Mouse (Mus musculus) limb, embryonic 14.5 days (tissue): ENCODE data around the gene Tmem59l. TPM values are rescaled to one million over a fixed set of nuclear protein-coding genes. Genes with fewer than 3 reads are reported as not detected.

ENCODE experiments used
- ATAC-seq: fragments of 200-750 bp; cut with Nextera tagmentation; 2 replicates; pipeline ENCODE4 v1.8.0; 2017; ENCODE audit warnings: low read depth, moderate number of reproducible peaks, moderate TSS enrichment; ENCODE audit not compliant: low FRiP score
- DNase-seq: peaks from one replicate; pipeline ENCODE4 v3.0.0-alpha.2; 2015; ENCODE audit warnings: low spot score
- H3K27ac ChIP-seq: fragments of 300-500 bp; sonication (generic); replicated peaks from 2 replicates; pipeline ENCODE4 v1.5.1; 2014; ENCODE audit warnings: low read depth, mild to moderate bottlenecking, low read length, moderate library complexity, mixed read lengths
- H3K27me3 ChIP-seq: fragments of 300-500 bp; sonication (generic); 2 replicates; pipeline ENCODE4 v1.6.1; 2014; ENCODE audit warnings: low read length, mixed read lengths; ENCODE audit not compliant: control insufficient read depth, insufficient read depth
- H3K36me3 ChIP-seq: fragments of 300-500 bp; sonication (generic); 2 replicates; pipeline ENCODE4 v1.6.1; 2014; ENCODE audit warnings: mild to moderate bottlenecking, low read length, moderate library complexity, mixed read lengths; ENCODE audit not compliant: control insufficient read depth, insufficient read depth
- H3K4me1 ChIP-seq: fragments of 300-500 bp; sonication (generic); 2 replicates; pipeline ENCODE4 v1.6.1; 2014; ENCODE audit warnings: antibody characterized with exemption, low read length, mixed read lengths; ENCODE audit not compliant: control insufficient read depth, insufficient read depth
- H3K4me2 ChIP-seq: fragments of 300-500 bp; sonication (generic); replicated peaks from 2 replicates; pipeline ENCODE4 v1.6.1; 2014; ENCODE audit warnings: low read depth, mild to moderate bottlenecking, low read length, moderate library complexity; ENCODE audit not compliant: severe bottlenecking
- H3K4me3 ChIP-seq: fragments of 300-500 bp; sonication (generic); replicated peaks from 2 replicates; pipeline ENCODE4 v1.5.1; 2014; ENCODE audit warnings: low read length
- H3K9ac ChIP-seq: fragments of 300-500 bp; sonication (generic); 2 replicates; pipeline ENCODE4 v1.6.1; 2014; ENCODE audit warnings: mild to moderate bottlenecking, low read depth, low read length, moderate library complexity; ENCODE audit not compliant: severe bottlenecking
- H3K9me3 ChIP-seq: fragments of 300-500 bp; sonication (generic); 2 replicates; pipeline ENCODE4 v1.6.1; 2016; ENCODE audit warnings: low read length; ENCODE audit not compliant: control insufficient read depth
- POLR2A ChIP-seq: fragments of 200-500 bp; IDR thresholded peaks from 2 replicates; pipeline ENCODE4 v1.8.0; 2012; ENCODE audit warnings: inconsistent platforms, mild to moderate bottlenecking, moderate library complexity, borderline replicate concordance; ENCODE audit not compliant: insufficient read depth, insufficient read length; ENCODE audit errors: extremely low read depth
- WGBS: fragments of 180-500 bp; shearing (Covaris S2); extraction: QIAGEN DNeasy Blood & Tissue Kit; methylation state at CpG from one replicate; pipeline ENCODE4 v1.1.7; 2014; 5-methylcytosine and 5-hydroxymethylcytosine counted together
- polyA plus RNA-seq, 2 experiments: library from polyadenylated mRNA; depleted of rRNA in 1 of 2; stranded (reverse) in 1 of 2; unstranded in 1 of 2; fragments of >200 nt; fragmentation: Nextera tagmentation in 1 of 2; extraction: Ambion mirVana in 1 of 2; gene quantifications; 2 replicates each; pipeline versions ENCODE4 v1.2.1 to v1.2.3; 2012 to 2014

Gene Tmem59l
- polyA plus RNA-seq, 2 experiments: 13.1 to 15.7 TPM

- peaks cover 53% of the 10 kb centered on the region for H3K4me1 ChIP-seq
- DNase-seq: no peak
- H3K9me3 ChIP-seq: no peaks in the 10 kb centered on the region
- no peak for ATAC-seq
- peaks cover 50% of the 10 kb centered on the region for H3K27me3 ChIP-seq
- no peak for TF ChIP-seq POLR2A
- WGBS: 5% methylated on average over 45 of the region's 55 CpGs
- peak overlapping the region; percentile 28 for H3K4me3 ChIP-seq
- H3K4me2 ChIP-seq: peak overlapping the region; percentile 68
- no peaks in the 10 kb centered on the region for H3K36me3 ChIP-seq
- no peak overlapping the region for H3K27ac ChIP-seq
- peak overlapping the region; percentile 36 for H3K9ac ChIP-seq
Observed at GRCm38 (mm10) chr8:70487993-70488796, 1.0 kb upstream of the Tmem59l start.

GRCm38 (mm10) chr8:70486191-70486681, 922 bp downstream of the Tmem59l start:
- WGBS: 59% methylated on average over 7 of the region's 7 CpGs
- ATAC-seq: no peak
- Histone ChIP-seq H3K4me2 (no peak overlapping the region), H3K9ac (no peak overlapping the region), H3K27ac (no peak overlapping the region), H3K4me3 (no peak overlapping the region), H3K4me1 (peaks cover 40% of the 10 kb centered on the region), H3K9me3 (no peaks in the 10 kb centered on the region), H3K36me3 (no peaks in the 10 kb centered on the region), H3K27me3 (peaks cover 32% of the 10 kb centered on the region)
- TF ChIP-seq POLR2A: no peak
- DNase-seq: no peak

- TF ChIP-seq POLR2A: no peak
Observed at GRCm38 (mm10) chr8:70482943-70483342, 4.2 kb downstream of the Tmem59l start.

GRCm38 (mm10) chr8:70481908-70482307, 5.2 kb downstream of the Tmem59l start:
- no peak for TF ChIP-seq POLR2A
- Histone ChIP-seq H3K27ac (no peak overlapping the region), H3K4me1 (peaks cover 7% of the 10 kb centered on the region; the same call in 1 of the 2 replicates), H3K9ac (no peak overlapping the region), H3K27me3 (peaks cover 4% of the 10 kb centered on the region; the same call in 1 of the 2 replicates), H3K9me3 (no peaks in the 10 kb centered on the region), H3K4me2 (no peak overlapping the region), H3K4me3 (no peak overlapping the region), H3K36me3 (no peaks in the 10 kb centered on the region)
- DNase-seq (no peak), ATAC-seq (no peak)
- 83% methylated on average over 3 of the region's 3 CpGs for WGBS

More at GRCm38 (mm10) chr8:70482943-70483342, 4.2 kb downstream of the Tmem59l start:
- Histone ChIP-seq H3K9ac (no peak overlapping the region), H3K4me3 (no peak overlapping the region), H3K4me2 (no peak overlapping the region), H3K27me3 (peaks cover 7% of the 10 kb centered on the region), H3K9me3 (no peaks in the 10 kb centered on the region), H3K36me3 (no peaks in the 10 kb centered on the region), H3K4me1 (peaks cover 8% of the 10 kb centered on the region), H3K27ac (no peak overlapping the region)
- DNase-seq: no peak
- 73% methylated on average over 2 of the region's 2 CpGs for WGBS
- ATAC-seq: no peak

- Histone ChIP-seq H3K4me3 (peak overlapping the region; percentile 81), H3K27me3 (no peaks in the 10 kb centered on the region), H3K4me2 (peak overlapping the region; percentile 90), H3K9me3 (no peaks in the 10 kb centered on the region), H3K36me3 (no peaks in the 10 kb centered on the region), H3K9ac (no peak overlapping the region; the same call in 1 of the 2 replicates), H3K4me1 (peaks cover 13% of the 10 kb centered on the region; the same call in 1 of the 2 replicates), H3K27ac (no peak overlapping the region)
- no peak for TF ChIP-seq POLR2A
- DNase-seq: no peak
- ATAC-seq: no peak; the same call in none of the 2 replicates
- WGBS: 6% methylated on average over 17 of the region's 21 CpGs
Observed at GRCm38 (mm10) chr8:70477269-70477982, 9.7 kb downstream of the Tmem59l start.
